Mouse (Mus musculus) bone marrow macrophage, adult 2 months (primary cell): ENCODE measurements around the gene Plin3. TPM values are rescaled to one million over a fixed set of nuclear protein-coding genes. Genes with fewer than 3 reads are reported as not detected.

ENCODE experiments used
- H3K27ac ChIP-seq: 2 replicates; pipeline ENCODE4 v1.5.1; 2012; ENCODE audit warnings: low read depth, low read length; ENCODE audit not compliant: insufficient read depth
- H3K4me1 ChIP-seq: 2 replicates; pipeline ENCODE4 v1.6.1; 2012; ENCODE audit warnings: low read length; ENCODE audit not compliant: control insufficient read depth, insufficient read depth
- H3K4me3 ChIP-seq: 2 replicates; pipeline ENCODE4 v1.5.1; 2012; ENCODE audit warnings: mild to moderate bottlenecking, low read length, moderate library complexity; ENCODE audit not compliant: insufficient read depth
- CTCF ChIP-seq: IDR thresholded peaks from 2 replicates; pipeline ENCODE4 v1.5.1; 2012; ENCODE audit warnings: low read depth, mild to moderate bottlenecking, low read length, moderate library complexity
- POLR2A ChIP-seq: IDR thresholded peaks from 2 replicates; pipeline ENCODE4 v1.6.1; 2012; ENCODE audit warnings: mild to moderate bottlenecking, low read depth, low read length, borderline replicate concordance
- polyA plus RNA-seq: library from polyadenylated mRNA; stranded (reverse); fragments of >200 nt; gene quantifications from 2 replicates; pipeline ENCODE4 v1.2.4, GENCODE M21; 2012; ENCODE audit not compliant: missing spikeins, insufficient read depth, insufficient read length

Plin3 gene
- polyA plus RNA-seq, 1 experiment = 40.4 TPM

DNA sequence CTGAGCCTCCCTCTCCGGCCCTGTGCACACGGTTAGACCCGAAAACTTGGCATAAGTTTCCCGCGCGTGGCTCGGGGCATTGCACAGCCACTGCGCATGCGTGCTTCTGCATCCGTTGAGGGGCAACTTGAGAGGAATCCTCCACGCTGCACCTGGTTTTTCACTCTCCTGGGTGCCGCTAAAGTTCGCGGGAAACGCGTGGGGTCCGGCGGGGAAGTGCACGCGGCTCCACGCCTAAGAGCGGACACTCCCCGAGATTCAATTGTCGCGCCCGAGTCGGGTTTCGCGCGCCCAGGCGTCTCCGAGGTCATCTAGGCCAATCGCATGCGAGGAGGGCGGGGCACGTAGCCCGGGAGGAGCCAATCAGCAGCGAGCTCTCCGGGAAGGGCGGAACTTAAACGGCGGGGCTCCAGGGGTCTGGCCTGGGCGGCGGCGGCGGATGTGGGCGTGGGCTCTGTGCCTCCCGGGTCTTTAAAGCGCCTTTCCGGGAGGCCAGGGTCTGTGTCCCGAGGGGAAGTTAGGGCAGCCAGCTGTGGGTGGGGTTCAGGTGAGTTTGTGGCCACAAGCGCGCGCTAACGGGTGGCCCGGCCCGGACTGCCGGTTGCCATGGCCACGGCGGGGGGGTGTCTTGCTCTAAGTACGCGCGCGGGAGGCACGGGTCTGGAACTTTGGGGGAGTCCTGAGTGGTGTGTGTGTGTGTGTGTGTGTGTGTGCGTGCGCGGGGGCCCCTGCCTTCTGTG is 11.3 kb upstream of the Plin3 start:
- no peak for TF ChIP-seq CTCF
- TF ChIP-seq POLR2A = no peak
- H3K27ac ChIP-seq = peak overlapping the region; percentile 66
- peaks cover 6% of the 10 kb centered on the region for H3K4me1 ChIP-seq
- H3K4me3 ChIP-seq = peak overlapping the region; percentile 85

- Histone ChIP-seq H3K4me1 (peaks cover 6% of the 10 kb centered on the region), H3K4me3 (peak within 1 kb of the TSS; percentile 85), H3K27ac (peak within 1 kb of the TSS; percentile 66)
- TF ChIP-seq POLR2A (no peak), CTCF (no peak)
These were observed 10.6 kb upstream of the Plin3 start, which contains the start of gene Uhrf1 for GRCm38 (mm10) chr17:56303160-56303846. Gene Uhrf1 (plus strand): TSS chr17:56303321.

DNA sequence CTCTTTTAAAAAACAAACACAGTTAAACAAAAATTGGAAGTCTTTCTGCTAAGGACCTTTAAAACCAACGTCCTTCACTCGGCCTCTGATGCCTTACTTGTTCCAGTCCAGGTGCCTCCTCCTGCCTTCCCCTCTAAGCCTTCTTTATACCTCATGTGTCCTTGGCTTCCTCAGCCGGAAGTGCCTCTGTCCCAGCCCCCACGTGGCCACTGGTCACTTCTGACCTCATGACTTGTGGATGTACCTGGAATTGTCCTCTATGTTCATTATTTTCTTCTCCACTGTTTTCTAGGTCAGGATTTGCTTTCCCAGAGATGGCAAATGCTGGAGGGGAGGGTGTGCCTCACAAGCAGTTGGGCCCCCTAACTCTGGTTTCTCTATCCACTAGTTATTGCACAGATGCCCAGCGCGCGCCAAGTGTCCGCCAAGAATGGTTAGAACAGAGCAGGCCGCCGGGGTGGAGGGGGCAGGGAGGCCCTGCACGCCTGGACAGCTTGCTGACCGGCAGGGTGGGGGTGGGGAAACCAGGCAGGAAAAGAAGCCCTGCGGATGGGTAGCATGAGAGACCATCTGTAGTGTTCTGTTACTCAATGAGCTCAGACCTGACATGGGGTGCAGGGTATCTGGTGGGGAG is 9.8 kb upstream of the Plin3 start:
- no peak overlapping the region for H3K27ac ChIP-seq
- no peak overlapping the region for H3K4me3 ChIP-seq
- H3K4me1 ChIP-seq = peaks cover 6% of the 10 kb centered on the region
- TF ChIP-seq POLR2A = no peak
- TF ChIP-seq CTCF = no peak

DNA sequence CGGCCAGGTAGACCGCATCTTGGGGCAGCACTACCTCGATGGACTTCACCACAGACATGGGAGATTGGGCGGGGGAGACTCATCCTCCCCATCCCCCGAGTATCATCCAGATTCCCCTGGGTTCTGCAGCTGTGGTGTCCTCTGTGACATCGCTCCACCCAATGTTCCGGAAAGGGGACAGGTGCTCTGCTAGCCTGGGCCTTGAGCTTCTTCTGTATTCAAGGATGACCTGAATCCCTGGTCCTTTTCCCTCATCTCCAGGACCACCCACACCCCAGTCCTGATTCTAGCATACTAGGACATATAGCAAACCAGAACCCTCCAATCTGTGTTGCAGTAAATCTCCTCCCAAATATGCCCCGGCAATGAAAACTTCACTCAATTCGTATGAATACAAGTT is 7.5 kb upstream of the Plin3 start, which contains the start of gene Arrdc5:
Gene Arrdc5 (minus strand): TSS at position 101 of the 400 bp plus-strand sequence.
- H3K4me3 ChIP-seq = no peak within 1 kb of the TSS
- H3K27ac ChIP-seq = no peak within 1 kb of the TSS
- peaks cover 6% of the 10 kb centered on the region for H3K4me1 ChIP-seq
- TF ChIP-seq CTCF = no peak
- no peak for TF ChIP-seq POLR2A

GRCm38 (mm10) chr17:56298238-56298637 is 5.6 kb upstream of the Plin3 start:
- TF ChIP-seq CTCF (no peak), POLR2A (no peak)
- H3K27ac ChIP-seq = no peak overlapping the region

DNA sequence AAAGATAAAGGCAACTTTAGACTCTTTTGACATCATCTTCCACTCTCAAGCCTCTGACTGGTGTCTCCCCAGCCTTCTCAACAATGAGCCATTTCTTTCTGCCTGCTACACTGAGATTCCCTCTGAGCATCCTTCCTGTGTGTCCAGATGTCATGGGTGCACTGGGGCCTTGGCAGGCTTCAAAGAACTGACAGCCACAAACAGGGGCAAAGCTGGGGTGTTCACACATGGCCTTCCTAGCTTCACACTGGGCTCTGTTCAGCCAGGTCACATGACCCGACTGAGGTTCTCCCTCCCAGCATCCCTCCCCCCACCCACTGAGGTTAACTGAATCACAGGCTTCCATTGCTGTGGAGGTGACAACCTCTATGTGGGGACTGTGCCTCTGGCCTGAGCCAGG is 3.5 kb upstream of the Plin3 start:
- TF ChIP-seq CTCF (no peak), POLR2A (no peak)
- no peak overlapping the region for H3K27ac ChIP-seq
- no peak overlapping the region for H3K4me3 ChIP-seq
- H3K4me1 ChIP-seq = peaks cover 4% of the 10 kb centered on the region

More at GRCm38 (mm10) chr17:56298238-56298637, 5.6 kb upstream of the Plin3 start:
- Histone ChIP-seq H3K4me1 (peaks cover 3% of the 10 kb centered on the region; the same call in 1 of the 2 replicates), H3K4me3 (no peak overlapping the region)

DNA sequence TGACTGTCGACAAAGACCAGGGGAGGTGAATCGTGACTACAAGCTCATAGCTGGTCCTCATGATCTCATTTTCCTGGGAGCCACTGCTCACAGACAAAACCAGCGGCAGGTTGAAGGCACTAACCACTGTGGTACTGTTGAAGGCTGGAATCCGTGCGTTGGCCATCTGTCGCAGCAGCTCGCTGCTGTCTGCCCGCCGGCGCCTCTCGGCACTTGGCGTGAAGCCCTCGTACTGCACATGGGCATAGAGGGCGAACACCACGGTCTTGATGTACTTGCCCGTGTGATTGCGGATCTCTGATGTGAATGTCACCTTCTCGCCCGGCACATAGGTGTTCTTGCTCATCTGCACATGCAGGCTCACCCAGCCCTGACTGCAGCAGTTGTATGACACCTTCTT is 1.6 kb upstream of the Plin3 start:
- no peak overlapping the region for H3K4me3 ChIP-seq
- no peak for TF ChIP-seq POLR2A
- TF ChIP-seq CTCF = no peak
- H3K27ac ChIP-seq = no peak overlapping the region
- H3K4me1 ChIP-seq = peaks cover 6% of the 10 kb centered on the region

DNA sequence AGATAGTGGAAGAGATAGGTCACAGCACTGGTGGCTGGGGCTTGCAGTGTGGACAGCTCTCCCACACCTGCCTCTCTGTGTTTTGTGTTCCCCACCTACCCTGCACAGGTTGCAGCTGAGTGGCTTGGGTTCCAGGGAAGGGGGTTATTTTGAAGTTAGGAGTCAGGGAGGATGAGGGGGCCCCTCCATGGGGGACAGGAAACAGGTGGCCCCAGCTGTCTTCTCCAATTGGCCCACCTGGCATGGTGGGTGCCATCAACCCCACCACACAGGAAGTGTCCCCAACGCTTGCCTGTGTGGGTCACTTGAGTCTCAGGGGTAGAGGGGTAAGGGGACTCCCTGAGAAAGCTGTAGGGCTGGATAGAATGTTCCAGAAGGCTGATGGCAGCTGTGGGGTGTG is 618 bp upstream of the Plin3 start:
- H3K4me3 ChIP-seq = no peak overlapping the region
- H3K4me1 ChIP-seq = peaks cover 10% of the 10 kb centered on the region
- TF ChIP-seq POLR2A (no peak), CTCF (no peak)
- no peak overlapping the region for H3K27ac ChIP-seq

GRCm38 (mm10) chr17:56291826-56292475 is 722 bp downstream of the Plin3 start:
- Histone ChIP-seq H3K27ac (no peak overlapping the region), H3K4me1 (peaks cover 21% of the 10 kb centered on the region), H3K4me3 (no peak overlapping the region)
- TF ChIP-seq POLR2A (no peak), CTCF (no peak)

DNA sequence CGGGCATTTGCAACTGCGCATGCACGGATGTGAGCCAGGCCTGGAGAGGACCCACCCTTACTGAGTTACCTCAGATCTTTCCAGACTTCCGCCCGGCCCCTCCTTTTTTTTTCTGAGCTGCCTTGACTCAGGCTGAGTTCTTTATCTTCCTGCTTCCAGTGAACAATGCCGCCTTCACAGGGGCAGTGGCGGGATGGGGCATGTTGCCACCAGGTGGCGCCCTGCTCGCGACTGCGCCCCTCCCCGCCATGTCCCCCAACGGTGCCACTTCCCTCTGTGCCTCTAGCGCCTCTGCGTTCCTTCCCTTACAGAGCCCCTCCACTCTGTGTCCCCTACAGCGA is 1.5 kb downstream of the Plin3 start:
- H3K4me3 ChIP-seq = peak overlapping the region; percentile 72
- peaks cover 21% of the 10 kb centered on the region for H3K4me1 ChIP-seq
- TF ChIP-seq POLR2A (no peak), CTCF (peak; percentile 80)
- peak overlapping the region; percentile 78 for H3K27ac ChIP-seq
